In genomic region chr12:12810159-12810885, GRCm38 (mm10) we compare ENCODE assay signal across 9 mouse cellular contexts.
A peak's percentile ranks its signal among the peaks of the same experiment; 100 is the strongest.
DNase-seq lines count a peak whose midpoint lies in the region; ATAC-seq and TF ChIP-seq lines count a peak whose summit lies in the region.
"Had no signal": no experiment of that assay in that cellular context is flagged by ENCODE, and none has a peak within 500 bp of the region (broad histone marks: within the 10 kb centered on the region; RNA-seq: fewer than 3 reads in every experiment).

No protein-coding gene starts in this region.

- peaks cover 17% of the 10 kb centered on the region for H3K4me1 ChIP-seq in embryonic facial prominence, embryonic 15.5 days
- peaks cover 6% of the 10 kb centered on the region for H3K4me1 ChIP-seq in kidney, adult 2 months (ENCODE audit: control insufficient read depth, insufficient read depth, low read length)

- no peak overlapping the region for H3K9ac ChIP-seq in embryonic facial prominence, embryonic 15.5 days

- H3K9me3 ChIP-seq in embryonic facial prominence, embryonic 15.5 days (replicated peaks) = no peaks in the 10 kb centered on the region

- H3K27ac ChIP-seq in embryonic facial prominence, embryonic 15.5 days (replicated peaks) = no peak overlapping the region
- H3K27ac ChIP-seq in kidney, adult 2 months (ENCODE audit: insufficient read depth, low read depth, low read length) = peak overlapping the region; percentile 47; the same call in 1 of the 2 replicates

- H3K4me2 ChIP-seq in embryonic facial prominence, embryonic 15.5 days (replicated peaks) = peak overlapping the region; percentile 38

- intact Hi-C loops in left cerebral cortex, postnatal 25 days (cut with DNase I) = no loop called here

- no peak for TF ChIP-seq POLR2A in kidney, adult 2 months (IDR thresholded peaks at IDR 0.05; ENCODE audit: low read depth, low read length)

- DNase-seq in adrenal gland, postnatal 25 days = peak; percentile 78
- DNase-seq in heart, adult 9 months (ENCODE audit: low spot score in 2 of 2) = peak; percentile 74 to 78
- peak; percentile 91 for DNase-seq in kidney, adult 2 months
- peak; percentile 19 to 40 for DNase-seq in left cerebral cortex, postnatal 25 days (ENCODE audit: low spot score in 2 of 2)
- DNase-seq in right cerebral cortex, postnatal 4 days = peak; percentile 50
- DNase-seq in T-cell, adult 2 months (ENCODE audit: low spot score) = no peak

- no peaks in the 10 kb centered on the region for H3K27me3 ChIP-seq in embryonic facial prominence, embryonic 15.5 days
- H3K27me3 ChIP-seq in kidney, adult 2 months (replicated peaks; ENCODE audit: control insufficient read depth, insufficient read depth, low read length) = no peaks in the 10 kb centered on the region
- H3K27me3 ChIP-seq: Patski had no signal

- TF ChIP-seq CTCF in kidney, adult 2 months (conservative IDR thresholded peaks at IDR 0.05; ENCODE audit: insufficient read depth, insufficient read length, low read depth, low read length) = no peak

- 16% methylated on average over 16 of the region's 16 CpGs for WGBS in embryonic facial prominence, embryonic 15.5 days
- WGBS in kidney, adult 2 months = 12% methylated on average over 16 of the region's 16 CpGs

- ATAC-seq in embryonic facial prominence, embryonic 15.5 days (ENCODE audit: insufficient number of reproducible peaks, low FRiP score, low TSS enrichment, low read depth) = peak; percentile 71; the same call in 1 of the 2 replicates
- peak; percentile 60; the same call in 1 of the 2 replicates for ATAC-seq in megakaryocyte progenitor cell, adult 5-6 weeks (replicated peaks; ENCODE audit: poor library complexity)

- H3K36me3 ChIP-seq in embryonic facial prominence, embryonic 15.5 days = no peaks in the 10 kb centered on the region
- no peaks in the 10 kb centered on the region for H3K36me3 ChIP-seq in kidney, adult 2 months (ENCODE audit: control insufficient read depth, insufficient read depth, low read length)

- peak overlapping the region; percentile 8; the same call in 1 of the 2 replicates for H3K4me3 ChIP-seq in embryonic facial prominence, embryonic 15.5 days (replicated peaks)
- H3K4me3 ChIP-seq in kidney, adult 2 months (ENCODE audit: insufficient read depth, low read depth, low read length) = no peak overlapping the region
